8 mouse cellular contexts compared by ENCODE assay signal in the genomic region with DNA sequence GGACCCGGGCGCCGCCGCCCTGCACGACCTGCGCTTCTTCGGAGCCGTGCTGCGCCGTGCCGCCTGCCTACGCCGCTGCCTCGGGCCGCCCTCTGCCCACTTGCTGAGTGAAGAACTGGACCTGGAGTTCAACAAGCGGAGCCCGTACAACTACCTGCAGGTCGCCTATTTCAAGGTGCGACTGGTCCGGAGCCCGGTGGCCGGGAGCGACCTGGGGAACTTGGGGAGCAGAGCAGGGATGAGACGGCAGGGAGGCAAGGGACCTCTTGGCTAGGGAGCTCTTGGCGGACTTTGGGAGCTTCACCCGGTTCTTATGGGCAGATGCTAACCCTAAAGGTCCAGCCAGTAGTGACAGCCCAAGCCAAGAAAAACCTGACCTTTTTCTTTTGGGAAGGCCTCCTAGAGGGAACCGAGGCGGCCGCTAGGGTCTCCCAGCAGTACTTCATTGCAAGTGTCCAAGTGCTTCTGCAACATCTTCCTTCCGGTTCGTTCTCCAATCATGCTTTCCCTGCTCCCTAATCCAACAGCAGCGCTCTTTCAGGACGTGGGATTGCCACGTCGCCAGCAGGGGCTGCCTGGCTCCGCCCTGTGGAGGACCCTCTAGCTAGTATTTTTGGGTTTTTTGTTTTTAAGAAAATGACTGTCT. TPM values are rescaled to one million over a fixed set of nuclear protein-coding genes. Genes with fewer than 3 reads are reported as not detected.
A peak's percentile ranks its signal among the peaks of the same experiment; 100 is the strongest.
DNase-seq lines count a peak whose midpoint lies in the region; ATAC-seq and TF ChIP-seq lines count a peak whose summit lies in the region.

No protein-coding gene starts in this region.

- peak overlapping the region; percentile 99 for H3K4me3 ChIP-seq in gastrocnemius, adult 2 months

- intact Hi-C loops in gastrocnemius, adult 2 months (cut with DNase I) = loop anchor here (5.0 to 10.0 kb wide), 2 partner anchors 304 to 901 kb away; a partner anchor contains a TSS
- intact Hi-C loops in left cerebral cortex, postnatal 36 days (cut with DNase I) = no loop called here

- peak; percentile 26 for TF ChIP-seq CTCF in gastrocnemius, adult 2 months (IDR thresholded peaks at IDR 0.05)

- H3K27ac ChIP-seq in gastrocnemius, adult 2 months = peak overlapping the region; percentile 93

- ATAC-seq in common myeloid progenitor, adult 5-6 weeks (replicated peaks; ENCODE audit: low read depth, poor library complexity, severe bottlenecking) = peak; percentile 14; the same call in 1 of the 2 replicates
- ATAC-seq in megakaryocyte progenitor cell, adult 5-6 weeks (replicated peaks; ENCODE audit: poor library complexity) = peak; percentile 7

- DNase-seq in left cerebral cortex, adult 18-20 months (ENCODE audit: low spot score in 2 of 2) = peak; percentile 39 to 45
- no peak for DNase-seq in left cerebral cortex, adult 11 months (ENCODE audit: low spot score)
- peak; percentile 52 for DNase-seq in gastrocnemius, adult 2 months
- DNase-seq in induced T-regulatory cell, adult 2 months (ENCODE audit: low read depth) = peak; percentile 51
- peak; percentile 51 to 52 for DNase-seq in left cerebral cortex, postnatal 36 days (ENCODE audit: low spot score in 2 of 2)
- peak; percentile 42 for DNase-seq in skeletal muscle tissue, adult 2 months (ENCODE audit: low read depth, low spot score)

RNA-seq across cellular contexts. Expression of a gene that starts 0.7 kb away (rescaled TPM):
- 1 to 10 TPM; 7.6 to 7.8 TPM for total RNA-seq in left cerebral cortex, adult 18-20 months (2021)
- total RNA-seq in common myeloid progenitor, adult 5-6 weeks (2017) = 5.1 and 11.5 TPM in 2 replicates
- total RNA-seq in gastrocnemius, adult 2 months (2021) = 10 to 100 TPM in 1 of 2 experiments, 1 to 10 TPM in 1; 9.6 to 12.7 TPM
- 1 to 10 TPM; 4.9 to 7.7 TPM for total RNA-seq in left cerebral cortex, postnatal 36 days (2021)
- 7.2 and 7.7 TPM in 2 replicates for total RNA-seq in megakaryocyte progenitor cell, adult 5-6 weeks (2015)
- total RNA-seq in megakaryocyte progenitor cell, adult 5-6 weeks (2017) = 9.6 and 10.6 TPM in 2 replicates

RNA-seq across cellular contexts. Expression of a gene that starts 0.9 kb away (rescaled TPM):
- 10 to 100 TPM; 25.2 to 29.5 TPM for total RNA-seq in left cerebral cortex, adult 18-20 months (2021)
- total RNA-seq in common myeloid progenitor, adult 5-6 weeks (2017) = 6.9 and 14.6 TPM in 2 replicates
- total RNA-seq in gastrocnemius, adult 2 months (2021) = 10 to 100 TPM; 27.8 to 29.7 TPM
- total RNA-seq in left cerebral cortex, postnatal 36 days (2021) = 10 to 100 TPM; 28.0 to 34.5 TPM
- total RNA-seq in megakaryocyte progenitor cell, adult 5-6 weeks (2015) = 3.4 and 4.6 TPM in 2 replicates
- total RNA-seq in megakaryocyte progenitor cell, adult 5-6 weeks (2017) = 8.0 and 12.4 TPM in 2 replicates

RNA-seq across cellular contexts. Expression of a gene that starts 15.4 kb away (rescaled TPM):
- total RNA-seq in left cerebral cortex, adult 18-20 months (2021) = under 1 TPM; 0.30 to 0.49 TPM
- total RNA-seq in common myeloid progenitor, adult 5-6 weeks (2017) = 0.59 TPM in 1 of 2 replicates, not detected in the other
- total RNA-seq in gastrocnemius, adult 2 months (2021) = not detected
- total RNA-seq in left cerebral cortex, postnatal 36 days (2021) = under 1 TPM; 0.57 to 0.91 TPM
- not detected in 2 replicates for total RNA-seq in megakaryocyte progenitor cell, adult 5-6 weeks (2015)
- not detected in 2 replicates for total RNA-seq in megakaryocyte progenitor cell, adult 5-6 weeks (2017)

RNA-seq across cellular contexts. Expression of a gene that starts 21.8 kb away (rescaled TPM):
- total RNA-seq in left cerebral cortex, adult 18-20 months (2021) = under 1 TPM in 1 of 2 experiments, not detected in 1; 0.44 TPM
- total RNA-seq in common myeloid progenitor, adult 5-6 weeks (2017) = not detected in 2 replicates
- 1 to 10 TPM in 1 of 2 experiments, under 1 TPM in 1; 0.86 to 1.1 TPM for total RNA-seq in gastrocnemius, adult 2 months (2021)
- total RNA-seq in left cerebral cortex, postnatal 36 days (2021) = under 1 TPM; 0.27 to 0.32 TPM
- total RNA-seq in megakaryocyte progenitor cell, adult 5-6 weeks (2015) = not detected in 2 replicates
- total RNA-seq in megakaryocyte progenitor cell, adult 5-6 weeks (2017) = not detected in 2 replicates

RNA-seq across cellular contexts. Expression of a gene that starts 38.3 kb away (rescaled TPM):
- 10 to 100 TPM; 16.2 to 18.8 TPM for total RNA-seq in left cerebral cortex, adult 18-20 months (2021)
- 26.0 and 219 TPM in 2 replicates for total RNA-seq in common myeloid progenitor, adult 5-6 weeks (2017)
- total RNA-seq in gastrocnemius, adult 2 months (2021) = 10 to 100 TPM in 1 of 2 experiments, 1 to 10 TPM in 1; 9.7 to 11.9 TPM
- total RNA-seq in left cerebral cortex, postnatal 36 days (2021) = 10 to 100 TPM; 18.5 to 20.5 TPM
- 37.3 and 44.8 TPM in 2 replicates for total RNA-seq in megakaryocyte progenitor cell, adult 5-6 weeks (2015)
- 17.3 and 43.0 TPM in 2 replicates for total RNA-seq in megakaryocyte progenitor cell, adult 5-6 weeks (2017)
